Mouse (Mus musculus): Measurements from ENCODE around the gene Scd3. TPM values are rescaled to one million over a fixed set of nuclear protein-coding genes. Genes with fewer than 3 reads are reported as not detected.

The Scd3 gene
- polyA plus RNA-seq, 1 experiment from 2014 or later = 0.15 TPM

- Histone ChIP-seq H3K4me1 (peaks cover 35% of the 10 kb centered on the region), H3K9ac (no peak overlapping the region), H3K27me3 (no peaks in the 10 kb centered on the region), H3K36me3 (peaks cover 22% of the 10 kb centered on the region), H3K27ac (peak overlapping the region; percentile 97), H3K4me2 (peak overlapping the region; percentile 84), H3K9me3 (no peaks in the 10 kb centered on the region), H3K4me3 (no peak overlapping the region)
- WGBS = 65% methylated on average over 3 of the region's 3 CpGs
- ATAC-seq (ENCODE audit: insufficient number of reproducible peaks, low FRiP score, low TSS enrichment, low read depth) = no peak
These were observed 89.4 kb downstream of the Scd3 start for GRCm38 (mm10) chr19:44292483-44292882.

GRCm38 (mm10) chr19:44292941-44293768 lies 90.1 kb downstream of the Scd3 start, which contains the start of gene Scd2:
Gene Scd2 (plus strand): TSS chr19:44293674.
- H3K4me1 ChIP-seq = peaks cover 42% of the 10 kb centered on the region
- no peaks in the 10 kb centered on the region for H3K9me3 ChIP-seq
- peak within 1 kb of the TSS; percentile 80 for H3K4me3 ChIP-seq
- ATAC-seq (ENCODE audit: insufficient number of reproducible peaks, low FRiP score, low TSS enrichment, low read depth) = peak; percentile 6; the same call in 1 of the 2 replicates
- peak within 1 kb of the TSS; percentile 97 for H3K27ac ChIP-seq
- H3K36me3 ChIP-seq = peaks cover 29% of the 10 kb centered on the region
- H3K27me3 ChIP-seq = no peaks in the 10 kb centered on the region
- H3K9ac ChIP-seq = peak within 1 kb of the TSS; percentile 87
- H3K4me2 ChIP-seq = peak within 1 kb of the TSS; percentile 84
- WGBS = 3% methylated on average over 21 of the region's 21 CpGs

Other genes starting within 250 kb of the Scd3 start
- 0.18 TPM in 1 of 2 replicates, not detected in the other for gene Cpn1, start 216.7 kb upstream of the Scd3 start, polyA plus RNA-seq (2015; fragmentation: Nextera tagmentation; extraction: Ambion mirVana)
- 0.09 and 0.10 TPM in 2 replicates for gene Cyp2c23, start 174.1 kb upstream of the Scd3 start, polyA plus RNA-seq (2015; fragmentation: Nextera tagmentation; extraction: Ambion mirVana)
- 42.5 and 46.1 TPM in 2 replicates for gene Erlin1, start 133.5 kb upstream of the Scd3 start, polyA plus RNA-seq (2015; fragmentation: Nextera tagmentation; extraction: Ambion mirVana)
- gene Chuk, start 95.8 kb upstream of the Scd3 start, polyA plus RNA-seq (2015; fragmentation: Nextera tagmentation; extraction: Ambion mirVana) = 31.8 and 35.1 TPM in 2 replicates
- gene Cwf19l1, start 67.4 kb upstream of the Scd3 start, polyA plus RNA-seq (2015; fragmentation: Nextera tagmentation; extraction: Ambion mirVana) = 26.7 and 28.1 TPM in 2 replicates
- 80.0 and 82.2 TPM in 2 replicates for gene Bloc1s2, start 56.8 kb upstream of the Scd3 start, polyA plus RNA-seq (2015; fragmentation: Nextera tagmentation; extraction: Ambion mirVana)
- not detected in 2 replicates for gene Pkd2l1, start 10.8 kb upstream of the Scd3 start, polyA plus RNA-seq (2015; fragmentation: Nextera tagmentation; extraction: Ambion mirVana)
- gene Scd2, start 90.4 kb downstream of the Scd3 start, polyA plus RNA-seq (2015; fragmentation: Nextera tagmentation; extraction: Ambion mirVana) = 200 and 221 TPM in 2 replicates
- gene Scd4, start 129.8 kb downstream of the Scd3 start, polyA plus RNA-seq (2015; fragmentation: Nextera tagmentation; extraction: Ambion mirVana) = 0.20 and 0.41 TPM in 2 replicates
- gene Scd1, start 204.6 kb downstream of the Scd3 start, polyA plus RNA-seq (2015; fragmentation: Nextera tagmentation; extraction: Ambion mirVana) = 5.0 and 6.5 TPM in 2 replicates